Mouse (Mus musculus) ES-E14 (cell line): ENCODE results near the gene Ehf.

ENCODE experiments used
- CHD2 ChIP-seq: IDR thresholded peaks from 2 replicates; pipeline ENCODE4 v1.6.1; 2014; ENCODE audit warnings: mild to moderate bottlenecking, low read depth, low read length, inconsistent platforms
- HCFC1 ChIP-seq: IDR thresholded peaks from 2 replicates; pipeline ENCODE4 v1.6.1; 2012; ENCODE audit warnings: low read length, inconsistent platforms, borderline replicate concordance; ENCODE audit not compliant: insufficient read depth
- MAFK ChIP-seq: IDR thresholded peaks from 2 replicates; pipeline ENCODE4 v1.6.1; 2014; ENCODE audit warnings: mild to moderate bottlenecking, low read depth, low read length, inconsistent platforms; ENCODE audit not compliant: insufficient read depth
- ZNF384 ChIP-seq: IDR thresholded peaks from 2 replicates; pipeline ENCODE4 v1.6.1; 2012; ENCODE audit warnings: low read depth, low read length, inconsistent platforms

- TF ChIP-seq ZNF384 (no peak), MAFK (no peak), CHD2 (no peak), HCFC1 (no peak)
Observed at GRCm38 (mm10) chr2:103303132-103303531, at the start of gene Ehf.
